Mouse (Mus musculus) thymus, adult 2 months (tissue): ENCODE measurements around the gene Atg3. TPM values are rescaled to one million over a fixed set of nuclear protein-coding genes. Genes with fewer than 3 reads are reported as not detected.

ENCODE experiments used
- DNase-seq: peaks from one replicate; pipeline ENCODE4 v3.0.0; 2021
- H3K27ac ChIP-seq: fragments of 200-500 bp; 2 replicates; pipeline ENCODE4 v1.5.1; 2012; ENCODE audit warnings: low read length, control low read depth; ENCODE audit not compliant: control insufficient read depth, insufficient read depth
- H3K27me3 ChIP-seq: fragments of 200-500 bp; 2 replicates; pipeline ENCODE4 v1.6.1; 2012; ENCODE audit warnings: mild to moderate bottlenecking, low read length, moderate library complexity, mixed read lengths; ENCODE audit not compliant: control insufficient read depth, insufficient read depth
- H3K36me3 ChIP-seq: fragments of 200-500 bp; 2 replicates; pipeline ENCODE4 v1.6.1; 2012; ENCODE audit warnings: mild to moderate bottlenecking, low read length, moderate library complexity; ENCODE audit not compliant: control insufficient read depth, insufficient read depth
- H3K4me1 ChIP-seq: fragments of 200-500 bp; replicated peaks from 2 replicates; pipeline ENCODE4 v1.6.1; 2012; ENCODE audit warnings: low read length; ENCODE audit not compliant: control insufficient read depth, insufficient read depth
- H3K4me3 ChIP-seq: fragments of 200-500 bp; 2 replicates; pipeline ENCODE4 v1.5.1; 2012; ENCODE audit warnings: mild to moderate bottlenecking, low read length, control low read depth, moderate library complexity; ENCODE audit not compliant: control insufficient read depth, insufficient read depth
- CTCF ChIP-seq: fragments of 200-500 bp; IDR thresholded peaks from 2 replicates; pipeline ENCODE4 v1.5.1; 2012; ENCODE audit warnings: mild to moderate bottlenecking, control low read depth, low read length, moderate library complexity, borderline replicate concordance; ENCODE audit not compliant: control insufficient read depth, poor library complexity, insufficient read depth; ENCODE audit errors: extremely low read depth
- POLR2A ChIP-seq: fragments of 200-500 bp; IDR thresholded peaks from 2 replicates; pipeline ENCODE4 v1.6.1; 2012; ENCODE audit warnings: mild to moderate bottlenecking, low read length, control low read depth, moderate library complexity; ENCODE audit not compliant: control insufficient read depth, poor library complexity, insufficient read depth; ENCODE audit errors: extremely low read depth
- WGBS: fragments of 180-500 bp; shearing (Covaris S2); methylation state at CpG from one replicate; pipeline ENCODE4 v1.1.7; 2018; 5-methylcytosine and 5-hydroxymethylcytosine counted together
- polyA plus RNA-seq: library from polyadenylated mRNA; depleted of rRNA; stranded (reverse); fragments of >200 nt; gene quantifications from 2 replicates; pipeline ENCODE4 v1.2.3, GENCODE M21; 2012

The Atg3 gene
- polyA plus RNA-seq, 1 experiment = 25.8 TPM

DNA sequence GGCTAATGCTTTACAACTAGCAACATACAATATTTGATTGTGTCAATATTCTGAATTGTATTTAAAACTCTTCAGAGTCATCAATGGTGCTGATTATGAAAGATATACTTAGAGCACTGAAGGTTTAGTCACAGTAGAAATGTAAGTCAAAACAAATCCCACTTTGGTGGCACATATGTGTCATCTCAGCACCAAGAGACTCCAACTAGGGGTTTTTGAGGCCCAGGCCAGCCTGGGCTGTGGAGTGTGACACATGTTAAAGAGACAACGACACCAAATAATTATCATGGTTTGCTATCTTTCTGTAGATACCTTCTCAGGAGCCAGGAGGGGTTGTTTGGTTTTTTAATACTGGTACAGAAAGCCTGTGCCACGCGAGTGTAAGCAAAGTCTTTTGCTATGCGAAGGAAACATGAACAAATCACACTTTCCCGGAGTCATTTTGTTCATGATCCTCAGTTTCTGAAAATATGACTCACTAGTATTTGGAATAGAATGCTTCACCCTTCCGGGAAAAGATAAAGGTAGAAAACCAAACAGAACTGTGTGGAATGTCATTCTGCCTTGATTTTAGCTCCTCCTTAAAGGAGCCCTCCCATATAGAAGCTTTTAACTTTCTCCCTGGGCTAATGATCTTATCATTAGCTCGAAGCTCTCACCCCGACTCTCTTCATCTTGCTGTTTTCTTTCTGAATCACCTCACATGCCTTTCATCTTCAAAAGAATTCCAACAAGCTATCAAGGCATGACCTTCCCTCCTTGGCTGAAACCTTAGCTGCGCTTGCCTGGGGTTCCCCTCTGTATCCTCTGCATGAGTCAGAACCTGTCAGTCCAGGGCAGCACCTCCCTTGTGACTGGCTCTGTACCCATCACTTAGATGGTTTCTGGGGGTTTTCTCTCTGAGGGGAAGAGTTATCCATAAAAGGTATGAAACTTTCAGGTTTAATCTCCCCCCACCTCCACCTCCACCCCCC is 34.1 kb upstream of the Atg3 start:
- WGBS = 85% methylated on average over 9 of the region's 9 CpGs
- H3K27me3 ChIP-seq = no peaks in the 10 kb centered on the region
- H3K4me1 ChIP-seq = no peaks in the 10 kb centered on the region
- H3K4me3 ChIP-seq = no peak overlapping the region
- H3K27ac ChIP-seq = no peak overlapping the region
- no peaks in the 10 kb centered on the region for H3K36me3 ChIP-seq
- TF ChIP-seq CTCF (no peak), POLR2A (no peak)
- no peak for DNase-seq

DNA sequence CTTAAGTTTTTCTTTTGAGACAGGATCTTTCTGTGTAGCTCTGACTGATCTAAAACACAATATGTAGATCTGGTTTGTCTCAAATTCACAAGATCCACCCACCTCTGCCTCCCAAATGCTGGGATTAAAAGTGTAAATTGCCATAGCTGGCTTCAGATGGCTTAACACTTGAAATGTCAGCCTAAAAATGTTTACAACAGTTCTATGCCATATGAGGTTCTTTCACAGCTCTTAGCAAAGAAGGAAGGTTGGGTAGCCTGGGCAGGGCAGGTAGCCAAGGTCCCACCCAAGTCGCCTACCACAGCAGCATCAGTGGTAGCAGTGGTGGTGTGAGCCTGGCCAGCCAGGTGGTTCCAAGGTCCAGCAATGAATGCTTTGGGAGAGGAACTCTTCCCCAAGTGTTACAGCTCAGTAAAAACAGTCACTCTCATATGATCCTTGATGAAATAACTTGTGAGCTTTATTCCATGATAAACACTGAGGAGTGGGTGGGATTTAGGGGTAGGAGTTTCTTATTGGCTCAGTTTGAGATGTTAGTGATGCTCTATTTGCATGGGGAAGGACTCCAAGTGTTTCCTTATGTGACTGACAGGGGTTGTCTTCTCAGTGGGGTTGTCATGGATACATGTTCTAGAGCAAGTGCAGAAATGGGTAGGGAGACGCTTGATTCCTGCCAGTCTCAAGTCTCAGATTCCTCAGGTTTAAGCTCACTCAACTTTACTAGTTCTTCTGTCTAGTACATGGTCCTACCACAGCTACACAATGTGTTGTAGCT is 30.5 kb upstream of the Atg3 start:
- no peaks in the 10 kb centered on the region for H3K4me1 ChIP-seq
- H3K27me3 ChIP-seq = no peaks in the 10 kb centered on the region
- WGBS = 87% methylated on average over 2 of the region's 2 CpGs
- TF ChIP-seq POLR2A (no peak), CTCF (no peak)
- no peak overlapping the region for H3K27ac ChIP-seq
- no peak overlapping the region for H3K4me3 ChIP-seq
- no peaks in the 10 kb centered on the region for H3K36me3 ChIP-seq
- DNase-seq = no peak

DNA sequence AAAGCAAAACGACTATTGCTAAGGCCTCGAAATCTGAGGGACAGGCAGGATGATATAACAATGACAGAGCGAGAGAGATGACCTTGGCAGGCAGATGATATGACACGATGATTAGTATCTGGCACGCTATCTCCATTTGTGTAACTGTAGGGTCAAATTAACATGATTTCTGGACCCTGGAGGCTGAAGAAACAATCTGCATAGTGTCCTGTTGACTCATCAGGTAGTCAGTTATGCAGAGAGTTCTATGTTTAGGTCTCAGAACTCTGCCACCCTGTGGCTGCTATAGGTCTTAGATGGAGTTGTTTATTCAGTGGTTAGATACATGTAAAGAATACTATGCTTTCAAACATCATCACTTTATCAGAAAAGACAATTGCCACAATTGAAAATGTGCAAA is 16.9 kb upstream of the Atg3 start:
- DNase-seq = no peak
- no peaks in the 10 kb centered on the region for H3K4me1 ChIP-seq
- no peak overlapping the region for H3K27ac ChIP-seq
- no peak for TF ChIP-seq CTCF
- TF ChIP-seq POLR2A = no peak
- no peak overlapping the region for H3K4me3 ChIP-seq
- H3K27me3 ChIP-seq = no peaks in the 10 kb centered on the region
- 95% methylated on average over 5 of the region's 5 CpGs for WGBS
- H3K36me3 ChIP-seq = peaks cover 47% of the 10 kb centered on the region

GRCm38 (mm10) chr16:45142565-45142964 is 16.0 kb upstream of the Atg3 start:
- Histone ChIP-seq H3K36me3 (peaks cover 56% of the 10 kb centered on the region), H3K27ac (no peak overlapping the region)

DNA sequence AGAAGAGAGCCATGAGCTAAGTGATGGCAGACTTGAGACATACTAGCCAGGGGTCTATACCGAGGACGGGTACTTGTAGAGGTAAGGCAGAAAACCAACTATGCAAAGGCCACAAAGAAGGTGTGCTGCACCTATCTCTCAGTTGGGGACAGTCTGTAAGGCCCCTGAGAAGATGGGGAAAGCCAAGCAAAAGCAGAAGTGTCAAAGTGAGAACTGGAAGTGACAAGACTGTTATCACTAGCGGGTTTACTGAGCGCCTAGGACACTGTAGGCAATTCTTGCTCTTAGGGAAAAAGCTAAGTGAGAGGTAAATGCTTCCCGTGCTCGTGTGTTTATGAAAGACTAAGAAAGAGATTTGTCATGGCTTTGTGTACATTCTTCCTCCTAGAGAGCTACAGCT is 13.5 kb upstream of the Atg3 start:
- TF ChIP-seq POLR2A (no peak), CTCF (no peak)
- peaks cover 66% of the 10 kb centered on the region for H3K36me3 ChIP-seq
- no peak overlapping the region for H3K4me3 ChIP-seq
- H3K27ac ChIP-seq = no peak overlapping the region
- no peaks in the 10 kb centered on the region for H3K27me3 ChIP-seq
- DNase-seq = no peak
- WGBS = 95% methylated on average over 6 of the region's 6 CpGs
- H3K4me1 ChIP-seq = no peaks in the 10 kb centered on the region

More at GRCm38 (mm10) chr16:45142565-45142964, 16.0 kb upstream of the Atg3 start:
- WGBS = 78% methylated on average over 5 of the region's 5 CpGs
- H3K4me1 ChIP-seq = no peaks in the 10 kb centered on the region
- DNase-seq = no peak
- H3K27me3 ChIP-seq = no peaks in the 10 kb centered on the region
- TF ChIP-seq POLR2A = no peak
- no peak for TF ChIP-seq CTCF
- no peak overlapping the region for H3K4me3 ChIP-seq

DNA sequence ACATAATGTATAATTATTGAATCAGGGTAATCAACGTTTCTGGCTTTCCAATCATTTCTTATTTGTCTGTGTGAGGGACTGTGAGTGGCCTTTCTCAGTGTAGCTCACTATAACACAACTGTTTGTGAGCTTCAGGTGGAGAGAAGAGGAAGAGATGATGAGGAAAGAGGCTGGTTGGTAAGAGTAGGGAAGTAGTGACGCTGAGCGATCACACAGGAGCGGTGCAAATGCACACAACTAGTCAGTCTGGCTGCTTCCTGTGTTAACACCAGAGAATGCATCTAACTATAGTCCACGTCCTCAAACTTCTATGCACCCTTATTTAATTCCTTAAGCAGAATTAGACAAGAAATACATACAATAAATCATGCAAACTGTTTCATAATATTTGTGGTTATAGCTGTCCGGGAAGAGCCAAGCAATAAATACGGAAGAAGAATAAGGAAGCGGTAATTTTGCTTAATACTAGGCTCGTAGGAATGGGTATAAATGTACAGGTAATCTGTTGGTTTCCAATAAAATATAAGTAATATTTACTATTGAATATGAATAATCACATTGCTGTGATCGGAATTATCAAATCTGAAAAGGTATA is 10.0 kb upstream of the Atg3 start:
- Histone ChIP-seq H3K4me3 (no peak overlapping the region), H3K36me3 (peaks cover 70% of the 10 kb centered on the region), H3K4me1 (no peaks in the 10 kb centered on the region), H3K27me3 (no peaks in the 10 kb centered on the region), H3K27ac (no peak overlapping the region)
- TF ChIP-seq CTCF = no peak
- no peak for TF ChIP-seq POLR2A
- no peak for DNase-seq
- WGBS = 86% methylated on average over 10 of the region's 10 CpGs
